Mouse (Mus musculus): Measurements from ENCODE around the gene Gm20388. TPM values are rescaled to one million over a fixed set of nuclear protein-coding genes. Genes with fewer than 3 reads are reported as not detected.

The Gm20388 gene
- polyA plus RNA-seq, 2 experiments: 8.5 TPM; not detected in 1

GRCm38 (mm10) chr8:123103285-123103684 is 3192.6 kb downstream of the Gm20388 start:
- Histone ChIP-seq H3K27ac (peak overlapping the region; percentile 75), H3K4me2 (ENCODE audit: low read depth) (peak overlapping the region; percentile 97), H3K4me3 (ENCODE audit: insufficient read depth in 1 of 2, low read depth in 2 of 2, low read length in 2 of 2) (peak overlapping the region; percentile 79 to 85), H3K27me3 (ENCODE audit: control insufficient read depth, insufficient read depth, low read length) (no peaks in the 10 kb centered on the region), H3K9me3 (ENCODE audit: control insufficient read depth, low read length) (no peaks in the 10 kb centered on the region), H3K4me1 (replicated peaks; ENCODE audit: control insufficient read depth in 2 of 2, insufficient read depth in 2 of 2, low read length in 1 of 2) (peaks cover 4 to 6% of the 10 kb centered on the region in 2 experiments), H3K9ac (replicated peaks) (peak overlapping the region; percentile 94), H3K36me3 (replicated peaks; ENCODE audit: control insufficient read depth, insufficient read depth, low read depth) (peaks cover 25% of the 10 kb centered on the region)
- DNase-seq (ENCODE audit: low read depth in 3 of 3, low spot score in 3 of 3) (no peak), ATAC-seq (ENCODE audit: insufficient read depth) (no peak)
- no peak for TF ChIP-seq CTCF (IDR thresholded peaks at IDR 0.05; ENCODE audit: low read depth)
- no peak for TF ChIP-seq EP300 (IDR thresholded peaks at IDR 0.05; ENCODE audit: low read depth)
- WGBS (ENCODE audit: insufficient replicate concordance): 4% methylated on average over 15 of the region's 15 CpGs

- ATAC-seq (ENCODE audit: insufficient read depth) (no peak), DNase-seq (ENCODE audit: low read depth in 3 of 3, low spot score in 3 of 3) (no peak)
- Histone ChIP-seq H3K9me3 (ENCODE audit: control insufficient read depth, low read length) (no peaks in the 10 kb centered on the region), H3K36me3 (replicated peaks; ENCODE audit: control insufficient read depth, insufficient read depth, low read depth) (peaks cover 25% of the 10 kb centered on the region), H3K27me3 (ENCODE audit: control insufficient read depth, insufficient read depth, low read length) (no peaks in the 10 kb centered on the region), H3K4me1 (replicated peaks; ENCODE audit: control insufficient read depth in 2 of 2, insufficient read depth in 2 of 2, low read length in 1 of 2) (peaks cover 4 to 6% of the 10 kb centered on the region in 2 experiments), H3K4me2 (ENCODE audit: low read depth) (peak overlapping the region; percentile 97), H3K27ac (peak overlapping the region; percentile 75), H3K9ac (replicated peaks) (peak overlapping the region; percentile 94), H3K4me3 (ENCODE audit: insufficient read depth in 1 of 2, low read depth in 2 of 2, low read length in 2 of 2) (peak overlapping the region; percentile 79 to 85)
- 79% methylated on average over 6 of the region's 6 CpGs for WGBS (ENCODE audit: insufficient replicate concordance)
- TF ChIP-seq EP300 (IDR thresholded peaks at IDR 0.05; ENCODE audit: low read depth): no peak
- no peak for TF ChIP-seq CTCF (IDR thresholded peaks at IDR 0.05; ENCODE audit: low read depth)
Measured at GRCm38 (mm10) chr8:123104046-123104767, 3193.6 kb downstream of the Gm20388 start.

GRCm38 (mm10) chr8:123105553-123106326 is 3195.1 kb downstream of the Gm20388 start:
- Histone ChIP-seq H3K4me2 (ENCODE audit: low read depth) (no peak overlapping the region), H3K9me3 (ENCODE audit: control insufficient read depth, low read length) (no peaks in the 10 kb centered on the region), H3K4me3 (ENCODE audit: insufficient read depth in 1 of 2, low read depth in 2 of 2, low read length in 2 of 2) (no peak overlapping the region), H3K27me3 (ENCODE audit: control insufficient read depth, insufficient read depth, low read length) (no peaks in the 10 kb centered on the region), H3K4me1 (replicated peaks; ENCODE audit: control insufficient read depth in 2 of 2, insufficient read depth in 2 of 2, low read length in 1 of 2) (peaks cover 4 to 6% of the 10 kb centered on the region in 2 experiments), H3K9ac (replicated peaks) (no peak overlapping the region), H3K27ac (no peak overlapping the region), H3K36me3 (replicated peaks; ENCODE audit: control insufficient read depth, insufficient read depth, low read depth) (peaks cover 25% of the 10 kb centered on the region)
- DNase-seq (ENCODE audit: low read depth in 3 of 3, low spot score in 3 of 3) (peak in 2 of 3 experiments; percentile 57 to 65), ATAC-seq (ENCODE audit: insufficient read depth) (no peak)
- no peak for TF ChIP-seq EP300 (IDR thresholded peaks at IDR 0.05; ENCODE audit: low read depth)
- peak; percentile 63; the same call in 1 of the 2 replicates for TF ChIP-seq CTCF (IDR thresholded peaks at IDR 0.05; ENCODE audit: low read depth)
- 45% methylated on average over 5 of the region's 5 CpGs for WGBS (ENCODE audit: insufficient replicate concordance)

GRCm38 (mm10) chr8:123106531-123106930 is 3195.9 kb downstream of the Gm20388 start:
- Histone ChIP-seq H3K9ac (replicated peaks) (no peak overlapping the region), H3K36me3 (replicated peaks; ENCODE audit: control insufficient read depth, insufficient read depth, low read depth) (peaks cover 25% of the 10 kb centered on the region), H3K4me3 (ENCODE audit: insufficient read depth in 1 of 2, low read depth in 2 of 2, low read length in 2 of 2) (no peak overlapping the region), H3K27ac (no peak overlapping the region), H3K9me3 (ENCODE audit: control insufficient read depth, low read length) (no peaks in the 10 kb centered on the region), H3K4me1 (replicated peaks; ENCODE audit: control insufficient read depth in 2 of 2, insufficient read depth in 2 of 2, low read length in 1 of 2) (peaks cover 3 to 9% of the 10 kb centered on the region in 2 experiments), H3K4me2 (ENCODE audit: low read depth) (no peak overlapping the region), H3K27me3 (ENCODE audit: control insufficient read depth, insufficient read depth, low read length) (no peaks in the 10 kb centered on the region)
- no peak for ATAC-seq (ENCODE audit: insufficient read depth)
- DNase-seq (ENCODE audit: low read depth in 3 of 3, low spot score in 3 of 3): no peak
- TF ChIP-seq EP300 (IDR thresholded peaks at IDR 0.05; ENCODE audit: low read depth) (no peak), CTCF (IDR thresholded peaks at IDR 0.05; ENCODE audit: low read depth) (peak; percentile 66)
- WGBS (ENCODE audit: insufficient replicate concordance): 35% methylated on average over 2 of the region's 2 CpGs

- WGBS (ENCODE audit: insufficient replicate concordance): 31% methylated on average over 1 of the region's 1 CpGs
- no peak for ATAC-seq (ENCODE audit: insufficient read depth)
Measured at GRCm38 (mm10) chr8:123108010-123108409, 3197.4 kb downstream of the Gm20388 start.

More at GRCm38 (mm10) chr8:123108010-123108409, 3197.4 kb downstream of the Gm20388 start:
- TF ChIP-seq EP300 (IDR thresholded peaks at IDR 0.05; ENCODE audit: low read depth) (no peak), CTCF (IDR thresholded peaks at IDR 0.05; ENCODE audit: low read depth) (peak; percentile 35; the same call in 1 of the 2 replicates)
- Histone ChIP-seq H3K9me3 (ENCODE audit: control insufficient read depth, low read length) (no peaks in the 10 kb centered on the region), H3K4me1 (replicated peaks; ENCODE audit: control insufficient read depth in 2 of 2, insufficient read depth in 2 of 2, low read length in 1 of 2) (peaks cover 0 to 9% of the 10 kb centered on the region in 2 experiments; a peak in 2 of 4 replicates), H3K27ac (no peak overlapping the region), H3K27me3 (ENCODE audit: control insufficient read depth, insufficient read depth, low read length) (no peaks in the 10 kb centered on the region), H3K4me2 (ENCODE audit: low read depth) (no peak overlapping the region), H3K36me3 (replicated peaks; ENCODE audit: control insufficient read depth, insufficient read depth, low read depth) (peaks cover 25% of the 10 kb centered on the region), H3K4me3 (ENCODE audit: insufficient read depth in 1 of 2, low read depth in 2 of 2, low read length in 2 of 2) (no peak overlapping the region), H3K9ac (replicated peaks) (no peak overlapping the region)
- no peak for DNase-seq (ENCODE audit: low read depth in 3 of 3, low spot score in 3 of 3)

All from liver, embryonic 14.5 days (tissue).